Mouse (Mus musculus): ENCODE results near the gene Fkbp1a. TPM values are rescaled to one million over a fixed set of nuclear protein-coding genes. Genes with fewer than 3 reads are reported as not detected.

Fkbp1a gene
- 706 and 714 TPM in 2 replicates for polyA plus RNA-seq (2014; fragmentation: Nextera tagmentation; extraction: Ambion mirVana)

- Histone ChIP-seq H3K4me3 (ENCODE audit: low read depth, low read length) (peak within 1 kb of the TSS; percentile 94), H3K9me3 (ENCODE audit: control insufficient read depth, low read depth, low read length) (no peaks in the 10 kb centered on the region), H3K4me1 (ENCODE audit: control insufficient read depth, insufficient read depth, low read length) (peaks cover 23% of the 10 kb centered on the region), H3K4me2 (replicated peaks; ENCODE audit: low read depth, low read length) (peak within 1 kb of the TSS; percentile 82), H3K36me3 (ENCODE audit: control insufficient read depth, insufficient read depth, low read length) (peaks cover 21% of the 10 kb centered on the region; the same call in 1 of the 2 replicates), H3K27me3 (ENCODE audit: control insufficient read depth, insufficient read depth, low read length) (no peaks in the 10 kb centered on the region), H3K27ac (ENCODE audit: low read length) (peak within 1 kb of the TSS; percentile 97), H3K9ac (replicated peaks; ENCODE audit: low read depth, low read length) (peak within 1 kb of the TSS; percentile 92)
- ATAC-seq (ENCODE audit: insufficient number of reproducible peaks, insufficient read depth, low FRiP score, low read depth), result peak; percentile 96
- WGBS, result under 1% methylated on average over 80 of the region's 93 CpGs
These were observed at the start of gene Fkbp1a for GRCm38 (mm10) chr2:151542323-151543062. Gene Fkbp1a, plus strand, starts transcription at chr2:151542483.

GRCm38 (mm10) chr2:151494035-151494803 lies 48.1 kb upstream of the Fkbp1a start, which contains the start of gene Nsfl1c:
Gene Nsfl1c, plus strand, starts transcription at chr2:151494182.
- peaks cover 13% of the 10 kb centered on the region for H3K36me3 ChIP-seq (ENCODE audit: control insufficient read depth, insufficient read depth, low read length)
- no peaks in the 10 kb centered on the region for H3K27me3 ChIP-seq (ENCODE audit: control insufficient read depth, insufficient read depth, low read length)
- peak; percentile 100 for ATAC-seq (ENCODE audit: insufficient number of reproducible peaks, insufficient read depth, low FRiP score, low read depth)
- no peaks in the 10 kb centered on the region for H3K9me3 ChIP-seq (ENCODE audit: control insufficient read depth, low read depth, low read length)
- under 1% methylated on average over 73 of the region's 73 CpGs for WGBS
- peak within 1 kb of the TSS; percentile 94 for H3K4me3 ChIP-seq (ENCODE audit: low read depth, low read length)
- H3K4me2 ChIP-seq (replicated peaks; ENCODE audit: low read depth, low read length), result peak within 1 kb of the TSS; percentile 81
- H3K9ac ChIP-seq (replicated peaks; ENCODE audit: low read depth, low read length), result peak within 1 kb of the TSS; percentile 91
- H3K4me1 ChIP-seq (ENCODE audit: control insufficient read depth, insufficient read depth, low read length), result peaks cover 5% of the 10 kb centered on the region
- H3K27ac ChIP-seq (ENCODE audit: low read length), result no peak within 1 kb of the TSS

GRCm38 (mm10) chr2:151498358-151498757 lies 43.9 kb upstream of the Fkbp1a start:
- Histone ChIP-seq H3K9me3 (ENCODE audit: control insufficient read depth, low read depth, low read length) (no peaks in the 10 kb centered on the region), H3K4me3 (ENCODE audit: low read depth, low read length) (no peak overlapping the region), H3K27me3 (ENCODE audit: control insufficient read depth, insufficient read depth, low read length) (no peaks in the 10 kb centered on the region), H3K36me3 (ENCODE audit: control insufficient read depth, insufficient read depth, low read length) (peaks cover 41% of the 10 kb centered on the region), H3K27ac (ENCODE audit: low read length) (no peak overlapping the region), H3K4me1 (ENCODE audit: control insufficient read depth, insufficient read depth, low read length) (peaks cover 5% of the 10 kb centered on the region), H3K4me2 (replicated peaks; ENCODE audit: low read depth, low read length) (no peak overlapping the region), H3K9ac (replicated peaks; ENCODE audit: low read depth, low read length) (no peak overlapping the region)
- 70% methylated on average over 3 of the region's 3 CpGs for WGBS
- ATAC-seq (ENCODE audit: insufficient number of reproducible peaks, insufficient read depth, low FRiP score, low read depth), result no peak

- Histone ChIP-seq H3K27me3 (ENCODE audit: control insufficient read depth, insufficient read depth, low read length) (no peaks in the 10 kb centered on the region), H3K27ac (ENCODE audit: low read length) (no peak overlapping the region), H3K9me3 (ENCODE audit: control insufficient read depth, low read depth, low read length) (no peaks in the 10 kb centered on the region), H3K36me3 (ENCODE audit: control insufficient read depth, insufficient read depth, low read length) (peaks cover 55% of the 10 kb centered on the region), H3K9ac (replicated peaks; ENCODE audit: low read depth, low read length) (no peak overlapping the region), H3K4me1 (ENCODE audit: control insufficient read depth, insufficient read depth, low read length) (no peaks in the 10 kb centered on the region), H3K4me3 (ENCODE audit: low read depth, low read length) (no peak overlapping the region), H3K4me2 (replicated peaks; ENCODE audit: low read depth, low read length) (no peak overlapping the region)
- WGBS, result 88% methylated on average over 6 of the region's 6 CpGs
- no peak for ATAC-seq (ENCODE audit: insufficient number of reproducible peaks, insufficient read depth, low FRiP score, low read depth)
These were observed 41.8 kb upstream of the Fkbp1a start for GRCm38 (mm10) chr2:151500442-151501007.

- no peaks in the 10 kb centered on the region for H3K9me3 ChIP-seq (ENCODE audit: control insufficient read depth, low read depth, low read length)
- no peak overlapping the region for H3K4me2 ChIP-seq (replicated peaks; ENCODE audit: low read depth, low read length)
- peaks cover 69% of the 10 kb centered on the region for H3K36me3 ChIP-seq (ENCODE audit: control insufficient read depth, insufficient read depth, low read length)
- no peak overlapping the region for H3K4me3 ChIP-seq (ENCODE audit: low read depth, low read length)
- WGBS, result 89% methylated on average over 4 of the region's 4 CpGs
- no peaks in the 10 kb centered on the region for H3K27me3 ChIP-seq (ENCODE audit: control insufficient read depth, insufficient read depth, low read length)
- no peak overlapping the region for H3K27ac ChIP-seq (ENCODE audit: low read length)
- H3K9ac ChIP-seq (replicated peaks; ENCODE audit: low read depth, low read length), result no peak overlapping the region
- ATAC-seq (ENCODE audit: insufficient number of reproducible peaks, insufficient read depth, low FRiP score, low read depth), result no peak
- no peaks in the 10 kb centered on the region for H3K4me1 ChIP-seq (ENCODE audit: control insufficient read depth, insufficient read depth, low read length)
These were observed 38.1 kb upstream of the Fkbp1a start for GRCm38 (mm10) chr2:151504226-151504625.

- ATAC-seq (ENCODE audit: insufficient number of reproducible peaks, insufficient read depth, low FRiP score, low read depth), result no peak
- Histone ChIP-seq H3K27me3 (ENCODE audit: control insufficient read depth, insufficient read depth, low read length) (no peaks in the 10 kb centered on the region), H3K4me2 (replicated peaks; ENCODE audit: low read depth, low read length) (no peak overlapping the region), H3K4me3 (ENCODE audit: low read depth, low read length) (no peak overlapping the region), H3K9ac (replicated peaks; ENCODE audit: low read depth, low read length) (no peak overlapping the region), H3K4me1 (ENCODE audit: control insufficient read depth, insufficient read depth, low read length) (no peaks in the 10 kb centered on the region), H3K27ac (ENCODE audit: low read length) (no peak overlapping the region), H3K36me3 (ENCODE audit: control insufficient read depth, insufficient read depth, low read length) (peaks cover 76% of the 10 kb centered on the region), H3K9me3 (ENCODE audit: control insufficient read depth, low read depth, low read length) (no peaks in the 10 kb centered on the region)
These were observed 30.1 kb upstream of the Fkbp1a start for GRCm38 (mm10) chr2:151512199-151512598.

GRCm38 (mm10) chr2:151513525-151514285 lies 28.6 kb upstream of the Fkbp1a start:
- 85% methylated on average over 3 of the region's 3 CpGs for WGBS
- no peaks in the 10 kb centered on the region for H3K27me3 ChIP-seq (ENCODE audit: control insufficient read depth, insufficient read depth, low read length)
- no peak overlapping the region for H3K9ac ChIP-seq (replicated peaks; ENCODE audit: low read depth, low read length)
- H3K4me1 ChIP-seq (ENCODE audit: control insufficient read depth, insufficient read depth, low read length), result no peaks in the 10 kb centered on the region
- ATAC-seq (ENCODE audit: insufficient number of reproducible peaks, insufficient read depth, low FRiP score, low read depth), result no peak
- H3K4me3 ChIP-seq (ENCODE audit: low read depth, low read length), result no peak overlapping the region
- peaks cover 68% of the 10 kb centered on the region for H3K36me3 ChIP-seq (ENCODE audit: control insufficient read depth, insufficient read depth, low read length)
- no peak overlapping the region for H3K4me2 ChIP-seq (replicated peaks; ENCODE audit: low read depth, low read length)
- H3K27ac ChIP-seq (ENCODE audit: low read length), result no peak overlapping the region
- H3K9me3 ChIP-seq (ENCODE audit: control insufficient read depth, low read depth, low read length), result no peaks in the 10 kb centered on the region

- Histone ChIP-seq H3K4me3 (ENCODE audit: low read depth, low read length) (no peak overlapping the region), H3K4me2 (replicated peaks; ENCODE audit: low read depth, low read length) (no peak overlapping the region), H3K27ac (ENCODE audit: low read length) (no peak overlapping the region), H3K36me3 (ENCODE audit: control insufficient read depth, insufficient read depth, low read length) (peaks cover 24% of the 10 kb centered on the region), H3K9me3 (ENCODE audit: control insufficient read depth, low read depth, low read length) (no peaks in the 10 kb centered on the region), H3K9ac (replicated peaks; ENCODE audit: low read depth, low read length) (no peak overlapping the region), H3K27me3 (ENCODE audit: control insufficient read depth, insufficient read depth, low read length) (no peaks in the 10 kb centered on the region), H3K4me1 (ENCODE audit: control insufficient read depth, insufficient read depth, low read length) (no peaks in the 10 kb centered on the region)
- WGBS, result 89% methylated on average over 2 of the region's 2 CpGs
- ATAC-seq (ENCODE audit: insufficient number of reproducible peaks, insufficient read depth, low FRiP score, low read depth), result no peak
These were observed 23.3 kb upstream of the Fkbp1a start for GRCm38 (mm10) chr2:151519000-151519399.
